Mouse (Mus musculus) limb, embryonic 11.5 days (tissue): Measurements from ENCODE around the gene Ap5s1. TPM values are rescaled to one million over a fixed set of nuclear protein-coding genes. Genes with fewer than 3 reads are reported as not detected.

Source experiments
- ATAC-seq: fragments of 200-750 bp; cut with Nextera tagmentation; 2 replicates; pipeline ENCODE4 v1.8.0; 2017; ENCODE audit warnings: low read depth; ENCODE audit not compliant: insufficient number of reproducible peaks, low FRiP score, low TSS enrichment
- DNase-seq: peaks from one replicate; pipeline ENCODE4 v3.0.0-alpha.2; 2015; ENCODE audit warnings: low spot score
- H3K27ac ChIP-seq: fragments of 300-500 bp; sonication (generic); replicated peaks from 2 replicates; pipeline ENCODE4 v1.5.1; 2014; ENCODE audit warnings: low read depth, mild to moderate bottlenecking, low read length
- H3K27me3 ChIP-seq: fragments of 300-500 bp; sonication (generic); 2 replicates; pipeline ENCODE4 v1.6.1; 2014; ENCODE audit warnings: mild to moderate bottlenecking, low read length, mixed read lengths; ENCODE audit not compliant: control insufficient read depth, insufficient read depth
- H3K36me3 ChIP-seq: fragments of 300-500 bp; sonication (generic); 2 replicates; pipeline ENCODE4 v1.6.1; 2014; ENCODE audit warnings: mild to moderate bottlenecking, low read length, moderate library complexity, mixed read lengths; ENCODE audit not compliant: control insufficient read depth, insufficient read depth
- H3K4me1 ChIP-seq: fragments of 300-500 bp; sonication (generic); 2 replicates; pipeline ENCODE4 v1.6.1; 2014; ENCODE audit warnings: low read length, mixed read lengths; ENCODE audit not compliant: control insufficient read depth, insufficient read depth
- H3K4me2 ChIP-seq: fragments of 300-500 bp; sonication (generic); 2 replicates; pipeline ENCODE4 v1.6.1; 2014; ENCODE audit warnings: low read depth, mild to moderate bottlenecking, moderate library complexity; ENCODE audit not compliant: severe bottlenecking
- H3K4me3 ChIP-seq: fragments of 300-500 bp; sonication (generic); 2 replicates; pipeline ENCODE4 v1.5.1; 2014; ENCODE audit warnings: low read depth, low read length
- H3K9ac ChIP-seq: fragments of 300-500 bp; sonication (generic); 2 replicates; pipeline ENCODE4 v1.6.1; 2014; ENCODE audit warnings: mild to moderate bottlenecking, low read length
- H3K9me3 ChIP-seq: fragments of 300-500 bp; sonication (generic); 2 replicates; pipeline ENCODE4 v1.6.1; 2016; ENCODE audit warnings: low read length; ENCODE audit not compliant: control insufficient read depth
- WGBS: fragments of 180-500 bp; shearing (Covaris S2); extraction: QIAGEN DNeasy Blood & Tissue Kit; methylation state at CpG from one replicate; pipeline ENCODE4 v1.1.7; 2014; 5-methylcytosine and 5-hydroxymethylcytosine counted together
- polyA plus RNA-seq: library from polyadenylated mRNA; unstranded; fragments of >200 nt; fragmentation: Nextera tagmentation; extraction: Ambion mirVana; gene quantifications from 2 replicates; pipeline ENCODE4 v1.2.1, GENCODE M21; 2014

Gene Ap5s1
- polyA plus RNA-seq: 25.3 and 27.3 TPM in 2 replicates

DNA sequence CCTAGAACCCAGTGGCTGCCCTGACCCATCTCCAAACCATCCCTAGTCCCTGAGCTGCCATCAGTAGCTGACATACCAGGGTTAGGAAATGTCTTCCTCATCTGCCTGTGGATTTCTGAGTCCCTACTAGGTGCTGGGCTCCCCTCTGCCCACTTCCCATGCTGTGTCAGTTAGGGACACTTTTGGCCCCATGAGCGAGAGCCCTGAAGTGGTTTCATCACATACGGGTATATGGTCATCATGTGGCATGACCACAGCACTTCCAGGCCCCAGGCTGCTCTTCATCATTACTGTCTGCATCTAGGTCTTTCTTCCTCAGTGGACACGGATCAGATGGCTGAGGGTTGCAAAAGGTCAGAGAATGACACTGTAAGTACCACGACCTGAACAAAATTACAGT, at the start of gene Ap5s1:
TSS of gene Ap5s1 (plus strand) at position 301 of the 400 bp plus-strand sequence.
- Histone ChIP-seq H3K9me3 (no peaks in the 10 kb centered on the region), H3K27me3 (no peaks in the 10 kb centered on the region), H3K4me2 (no peak within 1 kb of the TSS), H3K36me3 (no peaks in the 10 kb centered on the region), H3K4me1 (0 out of 2 replicates have a peak, but pooled peaks cover 4% of the 10 kb centered on the region), H3K27ac (no peak within 1 kb of the TSS), H3K4me3 (no peak within 1 kb of the TSS), H3K9ac (no peak within 1 kb of the TSS)
- WGBS: 76% methylated on average over 4 of the region's 4 CpGs
- DNase-seq (no peak), ATAC-seq (no peak)

DNA sequence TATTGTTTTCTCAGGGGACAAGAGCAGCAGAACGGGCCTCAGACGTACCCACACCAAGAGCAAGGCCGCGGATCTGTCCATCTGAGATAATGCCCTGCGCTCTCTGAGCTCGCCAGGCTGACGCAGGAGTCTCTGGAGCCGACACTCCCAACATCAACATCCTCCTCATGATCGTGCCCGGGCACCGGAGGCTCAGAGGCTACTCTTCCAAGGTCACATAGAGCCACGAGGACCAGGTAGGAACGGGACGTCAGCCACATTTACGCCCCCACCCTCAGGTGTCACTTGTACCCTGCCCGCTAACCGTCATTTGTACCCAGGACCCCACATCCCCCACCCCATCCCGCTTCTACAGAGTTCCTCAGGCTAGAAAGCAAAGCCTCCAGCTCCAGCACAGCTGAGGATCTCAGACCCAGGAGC, 47.4 kb upstream of the Ap5s1 start:
- Histone ChIP-seq H3K36me3 (no peaks in the 10 kb centered on the region; the same call in 1 of the 2 replicates), H3K27ac (0 out of 2 replicates have a peak overlapping the region, but pooled peaks have one; percentile 45), H3K4me2 (peak overlapping the region; percentile 92), H3K27me3 (no peaks in the 10 kb centered on the region), H3K4me1 (no peaks in the 10 kb centered on the region), H3K9ac (peak overlapping the region; percentile 83), H3K9me3 (no peaks in the 10 kb centered on the region), H3K4me3 (peak overlapping the region; percentile 78)
- ATAC-seq: peak; percentile 69
- DNase-seq: no peak
- 0% methylated on average over 18 of the region's 18 CpGs for WGBS

DNA sequence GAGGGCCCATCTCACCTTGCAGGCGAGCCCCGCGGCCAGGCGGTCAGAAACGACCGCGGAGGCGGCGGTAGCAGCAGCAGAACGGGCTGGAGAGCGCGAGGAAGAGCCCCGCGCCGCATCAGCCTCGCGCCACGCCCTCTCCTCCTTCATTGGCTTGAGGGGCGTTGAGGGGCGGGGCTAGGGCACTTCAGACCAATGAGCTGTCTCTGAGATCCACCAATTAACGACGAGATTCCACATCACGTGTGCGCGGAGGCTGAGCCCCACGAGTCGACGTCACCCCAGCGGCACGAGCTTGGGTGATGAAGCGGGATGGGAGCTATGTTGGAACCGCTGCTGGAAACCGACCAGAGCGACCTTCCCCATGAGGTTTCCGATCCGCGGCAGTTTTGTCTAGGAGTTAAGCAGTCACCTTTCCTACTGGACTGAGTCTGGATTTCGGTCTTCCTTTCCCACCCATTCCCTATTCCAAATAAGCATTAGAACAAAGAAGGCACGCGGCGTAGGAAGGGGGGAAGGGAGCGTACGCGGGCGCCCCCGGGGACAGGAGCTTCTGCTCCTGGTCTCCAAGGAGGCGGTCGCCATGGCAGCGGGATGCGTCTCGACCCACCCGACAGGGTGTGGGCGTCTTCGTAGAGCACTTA, 46.8 kb upstream of the Ap5s1 start, which contains the start of gene 1700037H04Rik:
TSS of gene 1700037H04Rik (minus strand) at position 144 of the 644 bp plus-strand sequence.
- peak within 1 kb of the TSS; percentile 78 for H3K4me3 ChIP-seq
- H3K27ac ChIP-seq: peak within 1 kb of the TSS; percentile 68
- DNase-seq: peak; percentile 96
- H3K36me3 ChIP-seq: no peaks in the 10 kb centered on the region; the same call in 1 of the 2 replicates
- H3K9ac ChIP-seq: peak within 1 kb of the TSS; percentile 83
- H3K27me3 ChIP-seq: no peaks in the 10 kb centered on the region
- peak within 1 kb of the TSS; percentile 92 for H3K4me2 ChIP-seq
- H3K9me3 ChIP-seq: no peaks in the 10 kb centered on the region; the same call in 1 of the 2 replicates
- no peaks in the 10 kb centered on the region for H3K4me1 ChIP-seq
- peak; percentile 97 for ATAC-seq
- WGBS: under 1% methylated on average over 52 of the region's 54 CpGs

DNA sequence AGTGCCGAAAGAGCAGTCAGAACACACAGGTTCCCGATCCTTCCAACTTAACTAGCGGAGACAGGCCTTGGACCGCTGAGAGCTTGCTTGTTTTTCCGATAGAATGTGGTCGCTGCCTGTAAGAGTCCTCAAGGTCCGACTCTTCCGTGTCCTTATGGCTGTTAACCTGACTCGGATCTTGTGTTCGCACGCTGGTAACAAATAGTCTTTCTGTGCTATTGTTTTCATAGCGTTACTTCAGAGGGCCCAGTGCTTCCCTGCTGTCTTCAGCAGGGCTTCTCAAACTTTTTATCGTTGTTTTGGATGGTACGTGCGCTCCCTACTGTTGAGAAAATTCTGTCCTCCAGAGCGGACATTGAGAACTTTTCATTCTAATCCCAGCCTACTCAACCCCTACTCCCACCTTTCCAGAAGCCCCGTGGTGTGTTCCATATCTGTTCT, 46.2 kb upstream of the Ap5s1 start:
- Histone ChIP-seq H3K4me1 (no peaks in the 10 kb centered on the region), H3K9ac (peak overlapping the region; percentile 83), H3K27ac (no peak overlapping the region; the same call in 1 of the 2 replicates), H3K9me3 (no peaks in the 10 kb centered on the region; the same call in 1 of the 2 replicates), H3K27me3 (no peaks in the 10 kb centered on the region), H3K36me3 (no peaks in the 10 kb centered on the region), H3K4me3 (peak overlapping the region; percentile 78), H3K4me2 (peak overlapping the region; percentile 85)
- WGBS: under 1% methylated on average over 17 of the region's 17 CpGs
- no peak for ATAC-seq
- DNase-seq: no peak

DNA sequence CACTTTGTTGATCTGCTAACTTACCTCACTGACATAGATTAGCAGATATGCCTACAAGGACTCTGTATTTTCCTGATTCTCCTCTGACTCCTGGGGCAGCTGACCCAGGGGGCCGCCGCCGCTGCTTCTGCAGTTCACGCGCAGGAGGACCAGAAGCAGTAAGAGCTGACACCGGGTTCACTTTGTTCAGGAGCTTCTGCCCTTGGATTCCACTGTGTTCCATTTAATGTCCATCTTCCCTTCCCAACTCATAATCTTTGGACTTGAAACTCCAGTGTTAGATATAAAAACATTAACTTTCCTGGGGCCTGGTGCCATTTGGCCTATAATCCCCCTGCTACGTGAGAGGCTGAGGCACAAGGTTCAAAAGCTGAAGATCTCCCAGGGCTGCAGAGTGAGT, 43.0 kb upstream of the Ap5s1 start:
- Histone ChIP-seq H3K4me1 (no peaks in the 10 kb centered on the region), H3K4me3 (no peak overlapping the region), H3K27ac (no peak overlapping the region), H3K36me3 (no peaks in the 10 kb centered on the region), H3K4me2 (no peak overlapping the region), H3K27me3 (no peaks in the 10 kb centered on the region), H3K9me3 (no peaks in the 10 kb centered on the region; the same call in 1 of the 2 replicates), H3K9ac (no peak overlapping the region)
- DNase-seq (no peak), ATAC-seq (no peak)
- 59% methylated on average over 7 of the region's 7 CpGs for WGBS

GRCm38 (mm10) chr2:131166172-131166571, 40.7 kb upstream of the Ap5s1 start:
- ATAC-seq (no peak), DNase-seq (no peak)
- 79% methylated on average over 2 of the region's 2 CpGs for WGBS
- no peak overlapping the region for H3K9ac ChIP-seq
- H3K27me3 ChIP-seq: peaks cover 11% of the 10 kb centered on the region
- H3K4me1 ChIP-seq: peaks cover 3% of the 10 kb centered on the region
- H3K36me3 ChIP-seq: no peaks in the 10 kb centered on the region
- H3K9me3 ChIP-seq: no peaks in the 10 kb centered on the region; the same call in 1 of the 2 replicates
- H3K4me2 ChIP-seq: no peak overlapping the region
- H3K4me3 ChIP-seq: no peak overlapping the region
- H3K27ac ChIP-seq: no peak overlapping the region

DNA sequence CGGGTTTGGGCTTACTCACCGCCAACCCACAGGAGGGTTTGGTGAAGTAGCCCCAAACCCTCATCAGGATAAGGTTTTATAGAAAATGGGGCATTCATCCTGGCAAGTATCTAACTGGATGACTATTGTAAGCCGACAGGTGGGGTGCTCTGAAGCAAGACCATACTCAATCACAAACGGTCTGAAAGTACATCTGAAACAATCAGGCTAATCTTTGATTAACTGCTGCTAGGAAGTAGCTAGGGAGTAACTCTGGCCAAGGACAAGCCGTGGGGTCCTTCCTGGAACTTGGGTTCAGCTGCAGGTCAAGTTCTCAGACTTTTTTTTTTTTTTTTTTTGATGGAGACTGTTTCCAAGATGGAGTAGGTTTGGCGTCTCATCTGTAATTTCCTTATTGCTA, 38.9 kb upstream of the Ap5s1 start:
- H3K9ac ChIP-seq: no peak overlapping the region
- H3K27me3 ChIP-seq: peaks cover 29% of the 10 kb centered on the region
- H3K9me3 ChIP-seq: no peaks in the 10 kb centered on the region; the same call in 1 of the 2 replicates
- H3K36me3 ChIP-seq: no peaks in the 10 kb centered on the region
- 85% methylated on average over 6 of the region's 6 CpGs for WGBS
- peaks cover 7% of the 10 kb centered on the region for H3K4me1 ChIP-seq
- no peak overlapping the region for H3K4me3 ChIP-seq
- no peak overlapping the region for H3K27ac ChIP-seq
- no peak for ATAC-seq
- no peak for DNase-seq
- no peak overlapping the region for H3K4me2 ChIP-seq

DNA sequence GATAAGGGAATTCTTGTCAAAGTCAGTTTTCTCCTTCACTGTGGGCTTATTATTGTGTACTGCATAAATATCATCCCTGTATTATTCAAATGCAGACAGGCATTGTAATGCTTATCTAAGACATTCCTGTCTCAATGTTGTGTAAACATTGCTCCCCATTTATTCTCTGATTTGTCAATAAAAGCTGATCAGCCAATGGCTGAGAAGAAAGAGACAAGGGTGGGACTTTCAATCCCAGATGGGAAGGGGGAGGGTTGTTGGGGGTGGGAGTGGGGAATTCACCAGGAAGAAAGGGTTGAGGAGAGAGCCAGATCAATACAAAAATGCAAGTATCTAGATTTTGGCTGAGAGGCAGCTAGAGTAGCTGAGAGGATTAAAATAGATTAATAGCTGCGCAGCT, 38.0 kb upstream of the Ap5s1 start:
- DNase-seq (no peak), ATAC-seq (no peak)
- Histone ChIP-seq H3K27ac (no peak overlapping the region), H3K4me2 (no peak overlapping the region), H3K4me3 (no peak overlapping the region), H3K9ac (no peak overlapping the region), H3K36me3 (no peaks in the 10 kb centered on the region), H3K27me3 (peaks cover 36% of the 10 kb centered on the region), H3K9me3 (no peaks in the 10 kb centered on the region; the same call in 1 of the 2 replicates), H3K4me1 (peaks cover 7% of the 10 kb centered on the region)
- WGBS: 77% methylated on average over 1 of the region's 1 CpGs
